Mouse (Mus musculus) adrenal gland, adult 8-10 months (tissue): ENCODE results near the gene Ncf4. TPM values are rescaled to one million over a fixed set of nuclear protein-coding genes. Genes with fewer than 3 reads are reported as not detected.
A peak's percentile ranks its signal among the peaks of the same experiment; 100 is the strongest.
"Not testable (repeated sequence)": the region's sequence is repeated elsewhere in the genome, so short reads cannot be mapped to it uniquely, and the experiment has no call there.

ENCODE experiments used
- DNase-seq: peaks from one replicate; pipeline ENCODE4 v3.0.0; 2022
- total RNA-seq, 4 experiments: library from RNA; stranded (reverse); gene quantifications; 2 replicates each; pipeline ENCODE4 v1.2.4; 2022

Gene Ncf4
- total RNA-seq, 4 experiments from 2014 or later: 2.0 to 5.1 (median 3.3) TPM

GRCm38 (mm10) chr15:78254751-78255150, 10.2 kb downstream of the Ncf4 start:
- peak; percentile 24 for DNase-seq

GRCm38 (mm10) chr15:78256602-78257259, 12.1 kb downstream of the Ncf4 start:
- not testable (repeated sequence) for DNase-seq

GRCm38 (mm10) chr15:78257326-78258050, 12.9 kb downstream of the Ncf4 start:
- DNase-seq: peak; percentile 38

GRCm38 (mm10) chr15:78258246-78258865, 13.8 kb downstream of the Ncf4 start:
- DNase-seq: peak; percentile 50

- no peak for DNase-seq
Measured at GRCm38 (mm10) chr15:78260668-78261333, 16.2 kb downstream of the Ncf4 start.

- DNase-seq: no peak
Measured at GRCm38 (mm10) chr15:78263286-78263685, 18.7 kb downstream of the Ncf4 start.

GRCm38 (mm10) chr15:78267441-78267840, 22.8 kb downstream of the Ncf4 start:
- no peak for DNase-seq

- no peak for DNase-seq
Measured at GRCm38 (mm10) chr15:78267865-78268264, 23.3 kb downstream of the Ncf4 start.

- no peak for DNase-seq
Measured at GRCm38 (mm10) chr15:78271208-78271607, 26.6 kb downstream of the Ncf4 start.

- DNase-seq: no peak
Measured at GRCm38 (mm10) chr15:78278308-78278707, 33.7 kb downstream of the Ncf4 start.

GRCm38 (mm10) chr15:78287941-78288340, 43.3 kb downstream of the Ncf4 start:
- DNase-seq: no peak

- DNase-seq: not testable (repeated sequence)
Measured at GRCm38 (mm10) chr15:78289775-78290174, 45.2 kb downstream of the Ncf4 start.

- DNase-seq: not testable (repeated sequence)
Measured at GRCm38 (mm10) chr15:78293228-78293627, 48.6 kb downstream of the Ncf4 start.

- DNase-seq: peak; percentile 28
Measured at GRCm38 (mm10) chr15:78293716-78294115, 49.1 kb downstream of the Ncf4 start.

- no peak for DNase-seq
Measured at GRCm38 (mm10) chr15:78298558-78298957, 54.0 kb downstream of the Ncf4 start.

- no peak for DNase-seq
Measured at GRCm38 (mm10) chr15:78299641-78300040, 55.0 kb downstream of the Ncf4 start.

- peak; percentile 33 for DNase-seq
Measured at GRCm38 (mm10) chr15:78300773-78301172, 56.2 kb downstream of the Ncf4 start.

- DNase-seq: no peak
Measured at GRCm38 (mm10) chr15:78302718-78303117, 58.1 kb downstream of the Ncf4 start.

- DNase-seq: no peak
Measured at GRCm38 (mm10) chr15:78303665-78304233, 59.1 kb downstream of the Ncf4 start.

GRCm38 (mm10) chr15:78305341-78305933, 60.8 kb downstream of the Ncf4 start, which contains the start of gene Csf2rb2:
Gene Csf2rb2 (minus strand): TSS chr15:78305721.
- no peak for DNase-seq

GRCm38 (mm10) chr15:78309865-78310264, 65.3 kb downstream of the Ncf4 start:
- no peak for DNase-seq

GRCm38 (mm10) chr15:78310971-78311370, 66.4 kb downstream of the Ncf4 start:
- DNase-seq: no peak
